Mouse (Mus musculus) mature B cell (primary cell): ENCODE measurements around the gene Kcnk4.
"Not testable (repeated sequence)": the region's sequence is repeated elsewhere in the genome, so short reads cannot be mapped to it uniquely, and the experiment has no call there.

ENCODE experiments used
- in situ Hi-C: fragments of 300-500 bp; cut with MboI; formaldehyde crosslinking; loops from 2 replicates; pipeline ENCODE4 v1.14.3; 2019

Kcnk4 gene

GRCm38 (mm10) chr19:6916496-6916895, 17.8 kb downstream of the Kcnk4 start:
- in situ Hi-C loops, result no loop called here

GRCm38 (mm10) chr19:6915276-6915675, 19.0 kb downstream of the Kcnk4 start:
- in situ Hi-C loops, result no loop called here

GRCm38 (mm10) chr19:6914540-6914939, 19.8 kb downstream of the Kcnk4 start:
- in situ Hi-C loops, result no loop called here

GRCm38 (mm10) chr19:6913991-6914390, 20.3 kb downstream of the Kcnk4 start:
- in situ Hi-C loops, result no loop called here

- in situ Hi-C loops, result no loop called here
These were observed 21.3 kb downstream of the Kcnk4 start for GRCm38 (mm10) chr19:6913036-6913435.

- in situ Hi-C loops, result no loop called here
These were observed 21.9 kb downstream of the Kcnk4 start for GRCm38 (mm10) chr19:6912205-6912970.

GRCm38 (mm10) chr19:6911101-6912074, 22.9 kb downstream of the Kcnk4 start:
- in situ Hi-C loops, result no loop called here

GRCm38 (mm10) chr19:6910306-6910705, 24.0 kb downstream of the Kcnk4 start:
- in situ Hi-C loops, result not testable (repeated sequence)

GRCm38 (mm10) chr19:6909507-6910289, 24.6 kb downstream of the Kcnk4 start, which contains the start of the genes Trmt112 and Prdx5:
Gene Trmt112 (plus strand): TSS chr19:6909698.
Gene Prdx5 (minus strand): TSS chr19:6910106.
- in situ Hi-C loops, result no loop called here

GRCm38 (mm10) chr19:6909021-6909420, 25.3 kb downstream of the Kcnk4 start:
- in situ Hi-C loops, result no loop called here

GRCm38 (mm10) chr19:6907811-6908540, 26.3 kb downstream of the Kcnk4 start:
- in situ Hi-C loops, result no loop called here

GRCm38 (mm10) chr19:6907094-6907493, 27.2 kb downstream of the Kcnk4 start:
- in situ Hi-C loops, result no loop called here

GRCm38 (mm10) chr19:6906199-6906598, 28.1 kb downstream of the Kcnk4 start:
- in situ Hi-C loops, result no loop called here

- in situ Hi-C loops, result no loop called here
These were observed 28.7 kb downstream of the Kcnk4 start for GRCm38 (mm10) chr19:6905498-6906159.

- in situ Hi-C loops, result no loop called here
These were observed 29.5 kb downstream of the Kcnk4 start for GRCm38 (mm10) chr19:6904846-6905245.

GRCm38 (mm10) chr19:6903031-6903430, 31.3 kb downstream of the Kcnk4 start:
- in situ Hi-C loops, result no loop called here

- in situ Hi-C loops, result no loop called here
These were observed 34.7 kb downstream of the Kcnk4 start for GRCm38 (mm10) chr19:6899641-6900040.

- in situ Hi-C loops, result not testable (repeated sequence)
These were observed 38.6 kb downstream of the Kcnk4 start for GRCm38 (mm10) chr19:6895608-6896305.

- in situ Hi-C loops, result no loop called here
These were observed 40.4 kb downstream of the Kcnk4 start for GRCm38 (mm10) chr19:6893731-6894451.
